Mouse (Mus musculus) fibroblast of lung, adult 2 months (primary cell): ENCODE data around the gene Triobp.

Source experiments
- DNase-seq: peaks from one replicate; pipeline ENCODE4 v3.0.0-alpha.2; 2011; ENCODE audit warnings: low read depth

The Triobp gene

DNA sequence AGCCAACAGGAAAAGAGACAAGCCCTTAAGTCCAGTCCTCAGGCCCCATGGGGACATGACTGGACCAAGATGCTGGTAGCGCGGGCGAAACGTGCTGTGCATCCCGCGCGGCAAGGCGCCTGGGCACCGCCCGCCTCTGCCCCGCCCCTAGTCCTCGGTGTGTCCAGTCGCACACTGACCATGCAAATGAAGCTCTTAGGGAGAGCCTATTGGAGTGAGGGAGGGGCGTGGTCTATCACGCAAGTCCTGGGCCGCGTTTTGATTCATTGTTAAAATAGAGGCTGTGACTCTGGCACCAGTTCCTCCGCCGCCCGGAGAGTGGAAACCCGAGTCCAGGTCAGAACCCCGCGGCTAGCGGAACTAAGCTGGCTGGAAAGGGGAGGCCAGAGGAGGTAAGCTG lies at the start of gene Triobp:
Gene Triobp (plus strand): TSS at position 68 of the 400 bp plus-strand sequence.
- DNase-seq: peak; percentile 73

- DNase-seq: no peak
Measured at GRCm38 (mm10) chr15:78898507-78899001, 49.0 kb upstream of the Triobp start.

- DNase-seq: no peak
Measured at GRCm38 (mm10) chr15:78899409-78899739, 48.1 kb upstream of the Triobp start, which contains the start of gene Gm49510. Gene Gm49510 (plus strand): TSS chr15:78899667.

DNA sequence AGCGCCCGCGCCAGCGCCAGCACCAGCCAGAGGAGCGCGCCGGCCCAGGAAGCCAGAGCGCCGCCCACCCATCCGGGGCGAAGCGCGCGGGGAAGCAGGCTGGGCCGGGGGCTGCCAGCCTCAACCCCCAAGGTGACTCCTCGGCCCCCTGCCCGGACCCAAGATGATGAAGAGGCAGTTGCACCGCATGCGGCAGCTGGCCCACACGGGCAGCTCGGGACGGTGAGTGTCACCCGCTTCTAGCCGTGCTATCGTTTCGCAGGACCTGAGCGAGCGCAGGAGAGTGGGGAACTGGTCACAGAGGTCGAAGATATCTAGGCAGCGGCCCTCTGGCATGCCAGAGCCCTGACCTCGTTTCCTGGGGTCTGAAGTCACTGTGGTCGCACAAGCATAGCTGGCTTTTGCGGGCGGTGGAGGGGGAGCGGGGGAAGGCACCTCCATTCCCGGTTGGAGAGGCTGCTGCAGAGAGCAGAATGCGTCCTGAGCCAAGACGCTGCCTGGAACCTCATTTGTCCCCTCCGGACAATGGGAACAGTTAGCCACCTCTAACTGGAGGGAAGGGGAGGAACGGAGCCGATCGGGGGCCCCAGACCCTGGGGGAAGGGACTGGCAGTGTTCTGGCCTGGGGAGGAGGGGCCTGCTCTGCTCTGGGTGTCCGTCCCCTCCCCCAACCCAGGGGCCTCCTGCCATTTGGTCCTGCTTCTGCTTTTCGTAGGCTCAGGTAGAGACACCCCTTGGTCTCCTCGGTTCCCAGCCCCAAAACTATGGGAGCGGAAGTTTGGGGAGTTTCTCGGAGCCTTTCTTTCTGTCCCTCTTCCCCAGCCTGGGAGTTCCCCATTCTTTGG lies 47.6 kb upstream of the Triobp start, which contains the start of gene Sh3bp1:
Gene Sh3bp1 (plus strand): TSS at position 29 of the 845 bp plus-strand sequence.
- no peak for DNase-seq

DNA sequence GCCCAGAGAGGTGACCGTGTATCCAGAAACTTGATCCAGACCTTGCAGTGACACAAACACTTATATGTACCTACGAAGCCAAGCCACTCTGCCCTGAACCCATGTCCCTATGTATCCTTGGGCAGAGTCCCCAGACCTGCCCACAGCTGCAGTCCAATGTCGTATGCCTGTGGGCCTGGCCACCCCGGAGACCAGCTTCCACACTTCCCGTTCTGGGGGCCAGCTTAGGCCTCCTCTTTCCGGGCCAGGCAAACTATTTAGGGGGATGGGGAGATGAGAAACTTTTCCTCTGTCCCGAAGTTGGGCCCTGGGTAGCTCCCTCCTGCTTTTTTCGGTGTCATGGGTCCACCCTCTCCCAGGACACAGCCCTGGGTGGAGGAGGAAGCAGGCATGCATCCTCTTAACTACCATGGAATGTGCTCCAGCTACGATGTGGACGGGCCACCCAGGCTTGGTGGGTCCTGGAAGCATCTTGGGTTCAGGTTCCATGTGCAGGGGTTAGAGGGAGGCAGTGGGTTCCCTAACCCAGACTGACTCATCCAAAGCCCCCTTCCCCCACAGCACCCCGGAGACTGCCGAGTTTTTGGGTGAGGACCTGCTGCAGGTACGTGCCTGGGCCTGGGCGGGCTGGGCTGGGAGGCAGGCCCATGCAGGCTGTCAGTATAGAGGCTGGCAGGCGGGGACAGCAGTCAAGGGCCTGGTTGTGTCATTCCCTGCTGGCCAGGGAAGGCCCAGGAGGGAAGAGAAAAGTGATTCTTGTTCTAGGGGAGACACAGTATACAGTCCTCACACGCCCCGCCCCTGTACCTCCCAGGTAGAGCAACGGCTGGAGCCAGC lies 46.7 kb upstream of the Triobp start:
- no peak for DNase-seq

- DNase-seq: no peak
Measured at GRCm38 (mm10) chr15:78901422-78901789, 46.1 kb upstream of the Triobp start.

DNA sequence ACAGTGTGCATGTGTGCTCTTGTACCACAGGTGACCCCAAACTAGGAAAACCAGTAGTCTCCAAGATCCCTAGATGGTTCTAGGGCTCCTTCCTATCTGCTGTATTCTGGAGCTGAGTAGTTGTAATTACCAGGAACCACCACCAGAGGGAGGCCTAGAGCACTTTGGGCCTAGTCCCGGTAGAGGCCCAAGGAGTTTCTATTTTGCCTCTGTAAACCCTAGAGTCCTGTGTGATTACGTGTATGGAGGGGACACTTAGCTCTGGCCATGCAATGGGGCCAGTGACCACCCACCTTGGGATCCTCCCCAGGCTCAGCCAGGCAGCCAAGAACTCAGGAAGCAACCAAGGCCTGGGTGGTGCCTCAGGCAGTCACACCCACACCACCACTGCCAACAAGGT lies 44.3 kb upstream of the Triobp start:
- DNase-seq: no peak

- DNase-seq: no peak
Measured at GRCm38 (mm10) chr15:78908399-78908798, 39.1 kb upstream of the Triobp start.

GRCm38 (mm10) chr15:78908982-78909381 lies 38.5 kb upstream of the Triobp start:
- DNase-seq: no peak

DNA sequence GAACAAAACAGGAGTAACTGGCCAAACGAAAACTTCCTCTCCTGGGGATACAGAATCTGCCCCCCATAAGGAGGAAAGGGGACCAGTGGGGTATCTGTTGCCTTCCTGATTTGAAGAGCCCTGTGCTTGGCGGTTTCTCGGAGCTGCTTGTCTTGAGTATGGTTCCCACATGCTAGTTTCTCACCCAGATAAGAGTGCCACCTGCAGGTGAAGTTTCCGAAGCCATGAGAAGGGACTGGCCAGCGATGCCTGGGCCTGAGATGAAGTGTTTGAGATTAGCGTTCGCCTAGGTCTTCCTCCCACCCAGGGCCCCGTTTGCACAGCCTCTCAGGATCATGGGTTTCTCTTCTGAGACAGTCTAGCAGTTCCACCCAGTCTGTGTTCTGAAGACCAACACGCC lies 35.5 kb upstream of the Triobp start:
- DNase-seq: no peak

- peak; percentile 95 for DNase-seq
Measured at GRCm38 (mm10) chr15:78913632-78914090, 33.9 kb upstream of the Triobp start, which contains the start of gene Pdxp. Gene Pdxp (plus strand): TSS chr15:78913919.

DNA sequence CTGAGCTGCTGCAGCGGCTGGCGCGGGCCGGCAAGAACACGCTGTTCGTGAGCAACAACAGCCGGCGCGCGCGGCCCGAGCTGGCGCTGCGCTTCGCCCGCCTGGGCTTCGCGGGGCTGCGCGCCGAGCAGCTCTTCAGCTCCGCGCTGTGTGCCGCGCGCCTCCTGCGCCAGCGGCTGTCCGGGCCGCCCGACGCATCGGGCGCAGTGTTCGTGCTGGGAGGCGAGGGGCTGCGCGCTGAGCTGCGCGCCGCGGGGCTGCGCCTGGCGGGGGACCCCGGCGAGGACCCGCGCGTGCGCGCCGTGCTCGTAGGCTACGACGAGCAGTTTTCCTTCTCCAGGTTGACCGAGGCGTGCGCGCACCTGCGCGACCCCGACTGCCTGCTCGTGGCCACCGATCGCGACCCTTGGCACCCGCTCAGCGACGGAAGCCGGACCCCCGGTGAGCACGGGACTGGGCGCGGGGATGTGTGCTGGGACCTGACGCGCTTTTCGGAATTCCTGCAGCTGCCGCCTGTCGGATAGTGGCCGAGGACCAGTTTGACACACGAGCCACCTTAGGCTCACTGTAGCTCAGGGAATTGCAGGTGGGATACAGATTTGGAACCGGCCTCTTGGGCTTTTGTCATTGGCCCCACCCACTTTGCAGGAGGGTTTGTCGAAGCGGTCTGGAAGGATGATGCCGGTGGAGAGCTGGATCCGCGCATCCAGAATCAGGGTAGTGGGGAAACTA lies 33.3 kb upstream of the Triobp start:
- DNase-seq: no peak

DNA sequence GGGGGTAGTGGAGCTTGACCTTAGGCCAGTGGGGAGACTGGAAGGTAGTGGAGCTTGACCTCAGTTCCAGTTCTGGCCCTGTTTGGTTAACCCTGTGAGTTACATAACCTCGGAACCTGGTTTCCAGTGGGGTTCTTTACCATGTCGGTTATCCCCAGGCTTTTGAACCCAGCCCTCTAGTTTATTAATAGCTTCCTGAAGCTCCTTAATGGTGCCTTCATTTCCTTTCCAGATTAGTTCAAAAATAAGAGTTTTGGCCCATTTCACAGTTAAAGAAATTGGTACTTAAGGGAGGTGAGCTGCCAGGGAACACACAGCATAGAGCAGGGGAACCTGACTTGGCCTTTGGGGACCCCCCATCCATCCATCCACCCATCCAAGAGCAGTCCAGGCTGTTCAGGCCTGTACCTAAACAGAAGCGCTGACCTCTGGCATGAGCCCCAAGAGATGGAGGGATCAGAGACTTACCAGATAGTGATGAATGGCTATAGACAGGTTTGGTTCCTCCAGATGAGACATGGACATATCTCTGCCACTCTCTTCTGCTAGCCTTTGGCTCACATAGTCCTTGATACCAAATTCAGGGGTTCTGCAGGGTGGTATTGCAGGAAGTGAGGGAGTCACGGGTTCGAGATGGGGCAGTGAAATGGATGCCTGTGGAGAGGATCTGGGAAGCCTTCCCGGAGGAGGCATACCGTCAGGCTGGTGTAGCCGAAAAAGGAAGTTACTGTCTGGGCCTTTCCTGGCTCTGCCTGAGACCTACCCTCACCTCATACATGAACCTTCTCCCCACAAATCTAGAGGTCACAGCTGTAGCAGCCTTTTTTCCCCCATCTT lies 32.5 kb upstream of the Triobp start:
- DNase-seq: no peak

- no peak for DNase-seq
Measured at GRCm38 (mm10) chr15:78915660-78916017, 31.9 kb upstream of the Triobp start.

GRCm38 (mm10) chr15:78916052-78916826 lies 31.3 kb upstream of the Triobp start:
- DNase-seq: no peak

DNA sequence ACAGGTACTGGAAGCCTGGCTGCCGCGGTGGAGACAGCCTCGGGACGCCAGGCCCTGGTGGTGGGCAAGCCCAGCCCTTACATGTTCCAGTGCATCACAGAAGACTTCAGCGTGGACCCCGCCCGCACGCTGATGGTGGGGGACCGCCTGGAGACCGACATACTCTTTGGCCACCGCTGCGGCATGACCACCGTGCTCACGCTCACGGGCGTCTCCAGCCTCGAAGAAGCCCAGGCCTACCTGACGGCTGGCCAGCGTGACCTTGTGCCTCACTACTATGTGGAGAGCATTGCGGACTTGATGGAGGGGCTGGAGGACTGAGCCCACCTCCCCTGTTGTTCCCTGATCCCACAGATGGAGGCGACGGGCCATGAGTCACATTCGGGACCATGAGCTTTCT lies 29.4 kb upstream of the Triobp start:
- DNase-seq: no peak

DNA sequence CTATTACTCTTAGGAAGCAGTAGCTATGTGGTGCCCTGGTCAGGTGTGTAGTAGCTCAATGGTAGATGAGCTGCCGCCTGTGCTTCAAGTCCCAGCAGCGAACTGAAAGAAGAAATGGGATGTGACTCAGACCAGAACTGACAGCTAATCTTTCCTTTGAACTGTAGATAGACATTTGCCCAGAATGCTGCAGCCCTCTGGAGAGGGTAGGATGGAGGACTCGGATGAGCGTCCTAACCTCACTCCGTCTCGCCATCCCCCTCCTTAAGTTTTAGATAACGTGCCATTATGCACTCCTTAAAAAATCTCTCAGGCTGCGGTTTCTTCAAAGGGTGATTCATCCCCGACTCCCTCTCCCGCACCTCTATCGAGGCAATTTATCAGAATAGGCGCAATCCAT lies 27.6 kb upstream of the Triobp start:
- no peak for DNase-seq

DNA sequence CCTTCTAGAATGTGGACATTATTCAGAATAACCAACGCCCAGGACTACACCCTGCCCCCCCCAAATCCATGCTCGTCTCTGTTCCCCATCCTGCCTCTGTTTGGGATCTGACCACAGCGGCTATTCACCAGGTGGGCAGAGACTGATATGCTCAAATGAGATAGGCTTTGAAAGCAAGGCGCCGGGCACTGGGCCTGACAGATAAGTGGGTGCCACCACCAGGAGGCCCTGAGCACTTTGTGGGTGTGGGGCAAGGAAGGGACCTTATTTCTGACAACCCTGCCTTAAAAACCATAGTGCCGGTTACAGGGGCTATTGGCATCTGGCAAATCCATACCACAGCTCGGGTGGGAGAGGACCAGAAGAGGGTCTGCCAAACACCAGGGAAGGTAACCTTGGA lies 24.8 kb upstream of the Triobp start:
- DNase-seq: no peak

GRCm38 (mm10) chr15:78923585-78923984 lies 23.9 kb upstream of the Triobp start:
- DNase-seq: no peak

DNA sequence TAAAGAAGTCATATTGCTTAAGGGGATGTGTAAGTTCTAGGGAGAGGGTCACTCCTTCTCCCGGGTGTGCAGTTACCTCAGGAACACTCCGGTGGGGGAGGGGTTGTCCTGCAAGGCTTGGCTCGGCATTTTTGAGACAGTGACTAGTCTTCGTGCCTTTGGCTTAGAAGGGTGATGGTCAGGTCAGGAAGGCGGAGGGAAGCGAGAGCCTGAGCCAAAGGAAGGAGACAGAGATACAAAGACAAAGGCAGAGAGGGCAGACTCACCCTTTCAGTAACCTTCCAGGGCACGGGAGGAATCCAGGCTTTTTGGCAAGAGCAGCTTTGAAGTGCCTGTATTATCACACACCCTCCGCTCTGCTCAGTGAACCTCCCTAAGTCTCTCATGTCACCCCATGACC lies 22.4 kb upstream of the Triobp start:
- DNase-seq: no peak
